Mouse (Mus musculus) left cerebral cortex, adult 11 months (tissue): ENCODE results near the gene Cyct.

Source experiments
- DNase-seq: peaks from one replicate; pipeline ENCODE4 v3.0.0; 2022; ENCODE audit warnings: low spot score

The Cyct gene

DNA sequence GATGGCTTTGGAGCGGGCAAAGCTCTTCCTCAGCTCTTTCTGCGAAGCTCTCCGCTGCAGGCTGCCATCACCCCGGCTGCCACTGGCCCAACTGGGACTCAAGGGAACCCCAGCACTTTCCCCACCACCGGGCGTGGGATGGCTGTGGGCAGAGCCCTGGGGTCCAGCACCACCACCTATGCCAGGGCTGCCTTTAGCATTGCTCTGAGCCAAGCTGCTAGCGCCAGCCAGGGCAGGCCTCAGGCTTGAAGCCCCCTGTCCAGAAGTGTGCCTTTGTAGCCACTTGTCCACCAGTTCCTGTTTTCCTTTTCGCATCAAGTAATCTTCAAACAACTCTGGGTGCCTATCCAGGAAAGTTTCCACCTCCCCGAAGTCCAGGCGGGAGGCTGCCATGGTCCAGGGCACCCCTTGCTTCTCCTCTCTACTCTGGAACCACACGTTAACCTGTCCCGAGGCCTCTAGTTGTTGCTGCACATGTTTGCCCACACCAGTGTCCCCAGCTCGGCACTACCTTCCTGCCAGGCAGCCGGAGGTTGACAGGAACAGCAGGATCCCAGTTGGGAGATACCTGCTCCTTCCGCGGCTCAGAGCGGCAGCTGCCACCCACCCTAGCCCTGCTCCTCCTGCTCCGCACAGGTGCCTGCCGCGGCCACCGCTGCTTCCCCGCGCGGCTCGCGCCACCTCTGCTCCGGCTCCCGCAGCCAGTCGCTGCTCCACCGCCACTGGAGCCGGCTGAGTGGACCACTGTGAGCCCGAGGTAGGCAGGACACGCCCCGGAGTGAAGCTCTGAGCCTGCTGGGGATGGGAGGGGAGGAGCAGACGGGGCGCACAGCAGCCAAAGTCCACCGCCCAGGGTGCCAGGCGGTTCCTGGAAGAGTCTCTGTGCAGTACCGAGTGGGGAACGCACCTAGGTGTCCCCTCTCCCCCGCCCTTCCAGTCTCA is 21.8 kb downstream of the Cyct start, which contains the start of gene Pde11a:
Pde11a (minus strand) TSS at position 560 of the 942 bp plus-strand sequence.
- DNase-seq, result no peak

DNA sequence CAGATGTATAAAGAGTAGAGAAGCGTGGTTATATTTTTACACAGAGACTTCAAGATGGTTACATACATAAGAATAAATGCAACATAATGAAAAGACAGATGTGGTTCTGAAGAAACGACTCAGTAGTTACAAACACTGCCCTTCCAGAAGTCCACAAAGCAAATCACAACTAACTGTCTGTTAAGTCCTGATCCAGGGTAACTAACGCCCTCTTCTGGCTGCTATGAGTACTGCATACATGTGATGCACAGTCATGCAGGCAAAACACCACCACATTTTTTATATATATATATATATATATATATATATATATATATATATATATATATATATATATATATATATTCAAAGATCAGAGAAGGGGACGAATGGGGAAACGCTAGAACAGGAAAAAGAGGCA is 25.7 kb downstream of the Cyct start:
- DNase-seq, result no peak

DNA sequence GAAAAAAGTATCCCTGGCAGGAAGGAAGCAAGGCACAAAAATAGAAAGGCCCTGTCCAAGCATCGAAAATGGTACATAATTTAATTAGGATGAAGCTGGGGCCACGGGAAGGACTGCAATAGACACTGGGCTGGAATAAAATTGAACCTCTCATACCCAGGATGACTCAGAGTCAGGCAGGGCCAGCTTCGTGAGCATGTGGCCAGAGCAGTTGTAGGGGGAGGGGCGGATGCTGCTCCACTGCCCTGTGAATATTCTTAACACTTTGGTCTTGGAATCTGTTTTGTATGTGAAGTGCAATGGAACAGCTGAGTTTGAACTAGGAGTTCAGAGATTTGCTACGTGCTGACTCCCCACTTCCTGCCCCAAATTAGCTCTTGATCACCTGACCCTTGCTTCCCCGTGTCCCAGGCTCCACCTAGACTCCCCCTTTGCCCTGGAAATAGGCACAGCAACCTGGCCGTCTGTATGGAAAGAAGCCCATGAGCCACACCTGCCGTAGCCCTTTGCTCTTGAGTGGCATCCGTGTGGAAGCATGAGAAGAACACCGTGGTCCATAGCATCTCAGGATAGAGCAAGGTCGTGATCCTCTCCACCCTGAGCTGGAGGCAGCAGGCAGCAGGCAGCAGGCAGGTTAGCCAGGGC is 28.0 kb downstream of the Cyct start:
- DNase-seq, result no peak

DNA sequence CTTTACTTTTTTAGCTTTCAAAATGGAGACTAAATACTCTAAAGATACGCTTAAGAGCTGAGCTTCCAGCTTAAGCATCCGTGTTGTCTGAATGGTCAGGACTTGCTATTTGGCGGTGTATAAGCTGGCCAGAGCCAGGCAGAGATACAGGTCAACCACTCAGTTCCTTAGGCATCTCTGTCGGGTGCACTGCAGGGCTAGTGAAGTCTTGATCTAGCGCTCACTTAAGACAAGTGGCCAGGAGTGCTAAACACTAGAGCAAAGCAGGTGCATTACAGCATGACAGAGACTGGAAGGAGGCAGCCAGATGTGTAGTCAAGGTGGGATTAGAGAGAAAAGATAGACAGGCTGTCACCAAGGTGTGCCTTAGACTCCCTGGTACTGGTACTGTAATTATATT is 30.2 kb downstream of the Cyct start:
- DNase-seq, result no peak

DNA sequence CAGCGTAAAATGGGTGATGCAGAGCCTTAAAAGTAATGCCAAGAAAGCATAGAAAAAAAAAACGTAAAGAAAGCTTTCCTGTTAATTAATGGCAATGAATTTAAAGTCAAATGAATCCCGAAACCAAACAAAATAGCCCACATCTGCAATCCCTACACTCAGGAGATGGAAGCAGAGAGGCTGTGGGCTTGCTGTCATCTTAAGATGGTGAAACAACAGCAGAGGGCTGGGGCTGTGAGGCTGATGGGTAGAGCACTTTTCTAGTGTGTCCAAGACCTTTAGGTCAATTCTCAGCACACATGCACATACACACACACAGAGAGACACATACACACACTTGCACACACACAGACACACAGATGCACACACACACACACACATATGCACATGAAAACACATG is 34.1 kb downstream of the Cyct start:
- no peak for DNase-seq

DNA sequence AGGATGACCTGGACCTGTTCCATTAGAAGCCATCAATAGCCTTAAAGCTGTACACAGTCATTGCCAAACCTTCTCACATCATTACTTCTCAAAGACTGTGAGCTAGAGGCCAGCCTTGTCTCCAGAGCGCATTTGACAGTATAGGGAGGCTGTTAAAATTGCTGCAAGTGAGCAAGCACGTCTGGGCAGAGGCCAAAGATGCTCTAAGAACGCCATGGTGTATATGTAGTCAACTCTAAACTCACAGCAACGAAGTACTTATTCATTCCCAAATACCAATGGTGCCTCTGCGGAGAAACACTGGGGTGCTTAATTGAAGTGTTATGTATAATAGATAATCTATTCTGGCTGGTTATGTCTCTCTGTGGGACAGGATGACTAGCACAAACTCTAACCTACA is 35.8 kb downstream of the Cyct start:
- no peak for DNase-seq

DNA sequence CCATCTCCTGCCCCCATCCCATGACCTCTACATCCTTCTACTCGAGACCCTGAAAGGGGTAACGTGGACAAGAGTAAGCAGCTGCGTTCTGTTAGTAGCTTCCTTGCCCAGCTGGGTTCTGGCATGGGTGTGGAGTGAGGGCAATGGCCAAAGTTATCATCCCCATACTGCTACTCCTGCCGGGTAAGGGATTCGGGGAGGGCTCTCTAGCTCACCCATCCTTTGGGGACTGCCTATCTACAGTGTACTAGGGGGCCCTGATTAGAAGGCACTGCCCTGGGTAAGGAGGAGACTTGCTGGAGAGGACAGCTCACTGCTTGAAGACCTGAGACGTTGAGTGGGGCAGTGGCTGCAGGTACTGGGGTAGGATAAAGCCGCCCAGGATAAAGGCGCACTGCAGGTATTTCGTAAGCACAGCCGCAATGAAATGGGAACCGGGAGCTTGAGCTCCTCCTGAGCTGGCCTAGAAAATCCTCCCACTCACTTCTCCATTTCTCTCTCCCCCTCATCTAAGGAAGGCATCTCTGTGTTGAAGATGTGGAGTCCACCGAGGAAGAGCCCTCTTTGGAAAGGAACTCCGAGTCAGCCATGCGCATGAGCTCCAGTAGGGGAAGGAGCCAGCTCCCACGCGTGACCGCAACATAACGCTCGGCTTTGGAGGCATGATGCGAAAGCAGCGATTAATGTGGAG is 36.9 kb downstream of the Cyct start:
- DNase-seq, result no peak

DNA sequence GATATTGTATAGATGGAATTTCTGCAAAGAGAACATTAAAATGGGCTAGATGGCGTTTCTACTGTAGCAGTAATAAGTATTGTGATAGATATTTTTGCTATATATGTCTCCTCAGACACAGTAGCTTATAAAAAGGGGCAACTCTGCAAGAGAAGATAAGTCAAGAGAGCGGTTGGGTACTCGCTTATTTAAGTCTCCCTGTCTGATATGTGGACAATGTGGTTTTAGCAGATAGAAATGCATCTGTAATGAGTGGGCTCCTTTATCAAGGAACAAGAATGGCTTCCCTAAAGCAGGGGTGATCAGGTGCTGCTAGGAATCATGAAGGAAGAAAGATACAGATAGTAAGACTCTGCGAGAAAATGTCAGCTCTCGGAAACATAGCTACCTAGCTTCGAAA is 39.9 kb downstream of the Cyct start:
- no peak for DNase-seq

DNA sequence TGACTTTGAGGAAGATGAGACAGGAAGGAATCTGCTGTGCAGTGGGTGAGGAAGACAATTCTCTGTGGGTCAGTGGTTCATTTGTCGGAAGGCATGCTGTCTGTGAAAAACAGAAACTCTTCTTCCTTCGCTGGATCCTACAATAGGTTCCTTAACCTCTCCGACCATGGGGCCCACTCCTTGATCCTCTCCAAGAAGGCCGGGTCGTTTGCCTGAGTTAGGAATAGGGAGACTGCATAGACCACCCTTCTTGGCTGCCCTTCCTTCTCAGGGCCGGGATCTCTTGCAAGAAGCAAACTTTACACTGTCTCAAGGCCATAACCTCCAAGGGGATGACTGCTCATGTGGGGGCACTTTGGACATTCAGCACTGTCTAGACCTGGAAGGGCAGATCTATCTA is 41.0 kb downstream of the Cyct start:
- no peak for DNase-seq
